Mouse (Mus musculus) ES-Bruce4 (cell line): Measurements from ENCODE around the gene Tspan11. TPM values are rescaled to one million over a fixed set of nuclear protein-coding genes. Genes with fewer than 3 reads are reported as not detected.

Experiments
- H3K27ac ChIP-seq: 2 replicates; pipeline ENCODE4 v1.5.1; 2012; ENCODE audit warnings: low read length, inconsistent platforms; ENCODE audit not compliant: insufficient read depth
- H3K27me3 ChIP-seq: 2 replicates; pipeline ENCODE4 v1.6.1; 2012; ENCODE audit warnings: mild to moderate bottlenecking, low read length, inconsistent platforms; ENCODE audit not compliant: control insufficient read depth, poor library complexity, insufficient read depth, severe bottlenecking
- H3K36me3 ChIP-seq: 2 replicates; pipeline ENCODE4 v1.6.1; 2012; ENCODE audit warnings: inconsistent platforms, mild to moderate bottlenecking, low read length, moderate library complexity; ENCODE audit not compliant: control insufficient read depth, poor library complexity, insufficient read depth, severe bottlenecking
- H3K4me1 ChIP-seq: one replicate; pipeline ENCODE4 v1.8.1; 2011; ENCODE audit warnings: low read length; ENCODE audit not compliant: control insufficient read depth, insufficient read depth
- H3K4me3 ChIP-seq: 2 replicates; pipeline ENCODE4 v1.5.1; 2011; ENCODE audit warnings: low read depth, mild to moderate bottlenecking, low read length
- H3K9ac ChIP-seq: 2 replicates; pipeline ENCODE4 v1.6.1; 2012; ENCODE audit warnings: low read depth, mild to moderate bottlenecking, inconsistent platforms; ENCODE audit not compliant: poor library complexity, severe bottlenecking
- H3K9me3 ChIP-seq: replicated peaks from 2 replicates; pipeline ENCODE4 v1.6.1; 2012; ENCODE audit warnings: mild to moderate bottlenecking, low read length, inconsistent platforms; ENCODE audit not compliant: control insufficient read depth, poor library complexity, insufficient read depth, severe bottlenecking
- CTCF ChIP-seq: IDR thresholded peaks from one replicate; pipeline ENCODE4 v1.8.1; 2011; ENCODE audit warnings: low read depth, low read length
- EP300 ChIP-seq: IDR thresholded peaks from 2 replicates; pipeline ENCODE4 v1.6.1; 2011; ENCODE audit warnings: low read depth, low read length; ENCODE audit not compliant: insufficient read depth
- POLR2A ChIP-seq: IDR thresholded peaks from one replicate; pipeline ENCODE4 v1.8.1; 2011; ENCODE audit warnings: low read length; ENCODE audit not compliant: insufficient read depth
- polyA plus RNA-seq: library from polyadenylated mRNA; stranded (reverse); fragments of >200 nt; gene quantifications from 2 replicates; pipeline ENCODE4 v1.2.4, GENCODE M21; 2011; ENCODE audit warnings: low read depth; ENCODE audit not compliant: missing spikeins, insufficient read depth, insufficient read length

The Tspan11 gene
- 0.12 TPM in 1 of 2 replicates, not detected in the other for polyA plus RNA-seq

GRCm38 (mm10) chr6:127887511-127888421 lies at the start of gene Tspan11:
Tspan11 (plus strand) TSS chr6:127887589.
- no peaks in the 10 kb centered on the region for H3K27me3 ChIP-seq
- peak within 1 kb of the TSS; percentile 85 for H3K4me3 ChIP-seq
- no peak for TF ChIP-seq POLR2A
- TF ChIP-seq EP300, result no peak
- no peak for TF ChIP-seq CTCF
- H3K9me3 ChIP-seq, result no peaks in the 10 kb centered on the region
- H3K9ac ChIP-seq, result peak within 1 kb of the TSS; percentile 49
- no peaks in the 10 kb centered on the region for H3K4me1 ChIP-seq
- no peak within 1 kb of the TSS for H3K27ac ChIP-seq
- H3K36me3 ChIP-seq, result no peaks in the 10 kb centered on the region

- H3K27ac ChIP-seq, result no peak overlapping the region
- TF ChIP-seq CTCF, result no peak
- no peak for TF ChIP-seq EP300
- TF ChIP-seq POLR2A, result no peak
- no peak overlapping the region for H3K9ac ChIP-seq
- no peaks in the 10 kb centered on the region for H3K4me1 ChIP-seq
- no peaks in the 10 kb centered on the region for H3K27me3 ChIP-seq
- no peak overlapping the region for H3K4me3 ChIP-seq
- H3K36me3 ChIP-seq, result no peaks in the 10 kb centered on the region
- peaks cover 4% of the 10 kb centered on the region; the same call in 1 of the 2 replicates for H3K9me3 ChIP-seq
Measured at GRCm38 (mm10) chr6:127837910-127838309, 49.5 kb upstream of the Tspan11 start.

GRCm38 (mm10) chr6:127839538-127839937 lies 47.9 kb upstream of the Tspan11 start:
- Histone ChIP-seq H3K9me3 (peaks cover 4% of the 10 kb centered on the region; the same call in 1 of the 2 replicates), H3K27ac (no peak overlapping the region), H3K9ac (no peak overlapping the region), H3K4me3 (no peak overlapping the region), H3K27me3 (no peaks in the 10 kb centered on the region), H3K36me3 (no peaks in the 10 kb centered on the region), H3K4me1 (no peaks in the 10 kb centered on the region)
- no peak for TF ChIP-seq POLR2A

- no peaks in the 10 kb centered on the region for H3K4me1 ChIP-seq
- H3K9me3 ChIP-seq, result peaks cover 4% of the 10 kb centered on the region; the same call in 1 of the 2 replicates
- no peaks in the 10 kb centered on the region for H3K36me3 ChIP-seq
- TF ChIP-seq EP300 (no peak), CTCF (no peak), POLR2A (no peak)
- H3K4me3 ChIP-seq, result no peak overlapping the region
- no peak overlapping the region for H3K9ac ChIP-seq
- H3K27ac ChIP-seq, result no peak overlapping the region
- no peaks in the 10 kb centered on the region for H3K27me3 ChIP-seq
Measured at GRCm38 (mm10) chr6:127840171-127840570, 47.2 kb upstream of the Tspan11 start.

GRCm38 (mm10) chr6:127841326-127841725 lies 46.1 kb upstream of the Tspan11 start:
- H3K9me3 ChIP-seq, result peaks cover 4% of the 10 kb centered on the region; the same call in 1 of the 2 replicates
- H3K4me3 ChIP-seq, result no peak overlapping the region
- TF ChIP-seq CTCF (no peak), POLR2A (no peak), EP300 (no peak)
- H3K9ac ChIP-seq, result no peak overlapping the region
- H3K27me3 ChIP-seq, result no peaks in the 10 kb centered on the region
- no peaks in the 10 kb centered on the region for H3K4me1 ChIP-seq
- no peaks in the 10 kb centered on the region for H3K36me3 ChIP-seq
- no peak overlapping the region for H3K27ac ChIP-seq

- TF ChIP-seq EP300 (no peak), CTCF (no peak), POLR2A (no peak)
- Histone ChIP-seq H3K27ac (no peak overlapping the region), H3K9me3 (no peaks in the 10 kb centered on the region), H3K27me3 (no peaks in the 10 kb centered on the region), H3K9ac (no peak overlapping the region), H3K4me3 (no peak overlapping the region), H3K4me1 (no peaks in the 10 kb centered on the region), H3K36me3 (no peaks in the 10 kb centered on the region)
Measured at GRCm38 (mm10) chr6:127846521-127846920, 40.9 kb upstream of the Tspan11 start.
